Mouse (Mus musculus) left cerebral cortex, adult 11 months (tissue): ENCODE measurements at regions not wholly inside any gene's neighbourhood (a gene's known extent, or its start where the extent isn't known, plus 50 kb on each side); places are given as distances from the start of the nearest gene placed in this dataset.
A peak's percentile ranks its signal among the peaks of the same experiment; 100 is the strongest.

Experiments
- DNase-seq: peaks from one replicate; pipeline ENCODE4 v3.0.0; 2022; ENCODE audit warnings: low spot score

DNA sequence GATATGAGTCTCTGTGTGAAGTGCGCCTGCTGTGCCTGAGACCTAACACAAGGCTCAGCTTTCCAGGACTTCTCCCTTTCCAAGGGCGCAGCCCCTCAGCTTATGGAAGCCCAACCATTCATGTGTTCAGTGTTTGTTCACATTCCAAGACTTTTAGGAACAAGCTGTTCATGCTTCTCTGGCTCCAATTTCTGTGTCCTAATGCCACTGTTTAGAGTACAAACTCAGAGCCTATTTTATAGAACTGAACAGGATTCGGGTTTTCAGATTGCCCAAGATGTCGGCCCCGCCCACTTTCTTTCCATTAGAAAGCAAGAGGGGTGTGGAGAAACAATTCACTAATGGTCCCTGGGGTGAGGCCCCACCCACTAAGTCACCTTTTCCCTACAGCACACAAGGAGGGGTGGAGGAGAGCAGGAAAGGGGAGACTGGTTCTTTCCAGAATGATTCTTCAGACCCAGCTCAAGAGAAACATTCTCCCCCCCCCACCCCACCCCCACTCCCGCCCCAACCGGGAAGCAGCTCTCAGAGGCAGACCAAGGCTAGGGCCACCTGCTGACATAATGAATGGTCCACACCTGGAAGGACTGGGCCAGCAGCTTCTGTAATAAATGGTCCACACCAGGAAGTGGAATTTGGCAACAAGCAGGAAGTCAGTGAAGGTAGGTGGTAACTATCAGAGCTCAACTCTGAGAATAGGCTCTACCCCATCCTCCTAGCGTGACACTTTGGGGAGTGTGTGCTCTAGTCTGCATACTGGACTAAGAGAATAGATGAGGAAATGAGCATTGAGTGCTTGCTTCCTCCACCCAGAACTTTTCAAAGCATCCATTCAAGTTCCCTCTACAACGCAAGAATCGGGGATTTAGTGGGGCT lies 120.2 kb upstream of the Zfp648 start:
- no peak for DNase-seq

DNA sequence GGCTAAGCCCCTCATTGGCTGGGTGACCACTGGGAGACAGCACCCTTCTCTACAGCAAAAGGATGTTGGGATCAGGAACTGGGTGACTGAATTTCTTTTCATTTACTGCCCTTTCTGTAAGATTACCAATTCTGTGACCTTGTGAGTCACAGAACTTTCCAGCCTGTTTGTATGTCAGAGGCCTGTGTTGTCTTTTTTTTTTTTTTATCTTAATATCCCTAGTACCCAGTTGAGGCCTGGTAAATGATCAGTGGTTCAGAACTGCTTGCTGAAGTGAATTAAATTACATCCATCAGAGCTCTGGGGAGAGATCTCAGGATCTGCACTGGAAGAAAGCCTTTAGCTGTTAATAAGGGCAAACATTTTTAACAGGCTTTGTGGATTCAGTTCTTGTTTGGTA lies 114.8 kb upstream of the Zfp648 start:
- DNase-seq: no peak

DNA sequence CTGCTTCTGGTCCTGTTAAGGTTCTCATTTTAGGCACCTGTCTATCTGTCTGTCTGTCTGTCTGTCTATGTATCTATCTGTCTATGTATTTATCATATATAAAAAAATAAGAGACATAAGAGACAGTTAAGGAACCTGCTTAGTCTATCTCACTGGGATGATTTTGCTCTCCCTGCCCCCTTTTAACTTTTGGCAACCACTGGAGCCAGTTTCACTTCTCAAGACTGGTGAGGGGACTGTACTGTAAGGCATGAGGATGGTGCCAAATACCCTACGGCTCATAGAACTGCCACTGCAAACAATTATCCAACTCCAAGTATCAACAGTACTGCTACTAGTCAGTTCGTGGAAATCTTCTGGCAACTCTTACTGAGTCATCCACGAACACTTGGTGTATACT lies 111.2 kb upstream of the Zfp648 start:
- DNase-seq: no peak

DNA sequence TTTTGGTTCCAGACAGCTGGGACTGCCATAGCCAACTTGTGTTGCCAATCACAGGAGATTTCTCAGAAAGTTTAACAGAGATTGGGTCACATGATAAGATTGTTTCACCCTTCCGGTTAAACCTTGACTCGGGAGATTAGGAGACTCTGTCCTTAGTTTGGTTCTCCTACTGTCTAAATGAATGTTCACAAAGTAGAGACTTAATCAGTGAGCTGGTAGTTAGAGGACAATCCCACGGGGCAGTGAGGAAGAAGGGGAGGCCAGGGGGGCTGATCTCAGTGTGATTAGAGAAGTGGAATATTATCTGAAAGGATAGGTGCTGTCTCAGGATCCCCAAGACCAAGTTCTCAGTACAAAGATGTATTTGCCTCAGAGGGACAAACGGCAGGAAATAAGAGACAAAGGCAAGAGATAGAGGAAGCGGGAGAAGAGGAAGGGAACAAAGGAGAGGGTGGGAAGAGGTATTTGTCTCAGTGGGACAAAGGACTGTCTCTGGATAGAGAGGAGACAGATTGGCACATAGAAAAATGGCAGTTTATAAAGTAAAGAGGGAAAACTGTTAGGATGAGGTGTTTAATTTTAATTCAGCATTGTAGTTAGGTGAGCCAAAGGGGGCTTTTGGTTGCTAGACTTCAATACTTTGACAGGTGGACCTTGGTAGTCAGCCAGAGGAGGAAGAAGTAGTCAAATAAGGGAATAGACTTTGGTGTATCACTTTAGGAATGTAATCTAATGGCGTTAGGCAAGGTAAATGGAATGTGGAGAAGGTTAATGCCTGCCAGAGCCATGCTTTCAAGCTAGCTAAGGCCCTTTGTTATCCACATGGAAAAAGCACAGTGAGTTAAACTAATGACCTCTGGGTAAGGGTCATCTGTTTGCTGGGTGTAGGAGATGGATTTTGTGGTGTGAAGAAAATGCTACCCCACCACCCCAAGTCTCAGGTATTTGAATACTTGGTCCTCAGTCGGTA lies 110.2 kb upstream of the Zfp648 start:
- DNase-seq: no peak

DNA sequence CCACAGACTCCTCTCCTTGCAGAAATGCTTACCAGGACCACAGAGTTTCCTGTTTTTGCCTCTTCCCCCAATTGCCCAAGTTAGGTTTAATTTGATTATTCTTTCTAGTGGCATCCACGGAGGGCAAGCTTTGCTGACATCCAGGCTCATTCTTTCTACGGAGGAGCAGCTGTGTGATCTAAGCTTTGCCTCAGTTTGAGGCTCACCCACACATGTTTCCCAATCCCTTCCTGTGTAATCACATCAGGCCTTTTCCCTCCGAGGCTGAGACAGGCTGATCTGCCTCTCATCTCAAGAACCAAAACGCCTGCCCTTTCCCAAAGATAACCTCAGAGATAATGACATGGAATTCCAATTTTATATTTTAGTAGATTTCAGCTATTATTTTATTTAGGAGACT lies 107.4 kb upstream of the Zfp648 start:
- DNase-seq: no peak

DNA sequence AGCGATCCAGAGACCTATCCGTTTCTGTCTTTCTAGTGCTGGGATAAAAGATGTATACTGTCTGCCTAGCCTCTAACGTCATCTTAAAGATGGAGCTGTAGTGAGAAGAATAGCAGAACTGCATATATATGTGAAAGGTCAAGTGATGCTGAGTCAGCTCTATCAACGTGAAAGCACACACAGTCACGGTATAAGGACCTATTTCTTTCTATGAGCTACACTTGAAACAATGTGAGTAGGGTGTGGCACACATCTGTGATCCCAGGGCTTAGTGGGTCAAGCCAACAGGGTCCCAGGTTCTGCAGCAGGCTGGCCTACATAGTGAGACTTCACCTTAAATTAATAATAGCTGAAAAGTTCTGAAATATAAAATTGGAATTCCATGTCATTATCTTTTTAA lies 106.6 kb upstream of the Zfp648 start:
- DNase-seq: no peak

DNA sequence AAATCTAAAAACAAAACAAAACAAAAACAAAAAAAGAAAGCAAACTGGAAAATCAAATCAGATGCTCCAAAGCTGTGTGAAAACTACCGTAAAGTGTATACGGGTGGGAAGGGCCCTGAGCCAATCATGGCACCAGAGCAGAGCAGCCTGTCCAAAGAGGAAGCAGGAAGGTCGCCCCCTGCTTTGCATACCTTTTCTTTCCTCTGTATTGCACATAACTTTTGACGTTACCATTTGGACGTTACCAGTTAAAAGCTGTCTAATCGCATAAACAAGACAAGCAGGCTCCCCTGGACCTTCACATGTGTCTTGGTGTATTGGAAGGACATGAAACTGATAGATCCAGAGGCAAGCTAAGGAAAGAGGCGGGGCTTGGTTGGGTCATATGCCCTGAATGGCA lies 104.9 kb upstream of the Zfp648 start:
- no peak for DNase-seq

DNA sequence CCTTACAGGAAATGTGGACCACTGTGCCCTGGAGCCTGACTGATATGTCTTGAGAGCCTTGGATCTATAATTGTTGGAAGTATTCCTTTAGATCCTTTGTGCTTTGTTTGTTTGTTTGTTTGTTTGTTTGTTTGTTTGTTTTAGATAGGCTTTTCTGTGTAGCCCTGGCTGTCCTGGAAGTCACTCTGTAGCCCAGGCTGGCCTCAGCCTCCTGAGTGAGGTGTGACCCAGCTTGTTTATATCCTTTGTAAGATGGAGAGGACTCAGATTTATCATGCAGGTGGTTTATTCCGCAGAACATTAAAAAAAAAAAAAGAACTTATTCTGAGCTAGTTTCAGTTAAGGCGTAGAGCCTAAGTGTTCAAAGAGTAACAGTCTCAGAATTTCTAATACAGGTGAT lies 104.1 kb upstream of the Zfp648 start:
- DNase-seq: no peak

DNA sequence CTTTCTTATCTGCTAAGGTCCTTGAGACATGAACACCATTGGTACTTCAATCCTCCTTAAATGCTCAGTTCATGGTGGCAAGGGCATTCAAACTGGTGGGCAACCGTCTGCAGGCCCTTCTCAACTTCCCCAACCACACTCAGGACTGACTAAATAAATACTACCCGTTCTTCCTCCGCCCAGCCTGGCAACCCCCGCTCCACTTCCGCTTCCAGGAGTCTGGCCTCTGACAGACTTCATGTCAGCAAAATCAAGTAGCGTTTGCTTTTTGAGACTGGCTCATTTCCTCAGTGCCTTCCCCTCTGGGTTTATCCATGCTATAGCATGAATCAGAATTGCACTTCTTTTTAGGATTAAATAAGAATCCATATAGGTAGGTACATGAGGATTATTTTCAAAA lies 103.3 kb upstream of the Zfp648 start:
- no peak for DNase-seq

DNA sequence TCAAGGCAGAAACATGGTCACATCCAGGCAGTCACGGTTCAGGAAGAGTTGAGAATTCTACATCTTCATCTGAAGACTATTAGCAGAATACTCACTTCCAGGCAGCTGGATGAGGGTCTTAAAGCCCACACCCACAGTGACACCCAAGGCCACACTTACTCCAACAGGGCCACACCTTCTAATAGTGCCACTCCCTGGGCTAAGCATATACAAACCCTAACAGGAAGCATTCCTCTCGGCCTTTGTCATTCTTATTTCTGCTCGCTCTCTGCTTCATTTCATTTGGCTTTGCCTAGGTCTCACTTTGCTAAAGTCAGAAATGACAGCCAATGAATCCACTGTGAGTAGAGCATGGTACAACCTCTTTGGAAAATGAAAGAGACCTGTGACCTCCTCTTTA lies 100.4 kb upstream of the Zfp648 start:
- no peak for DNase-seq

DNA sequence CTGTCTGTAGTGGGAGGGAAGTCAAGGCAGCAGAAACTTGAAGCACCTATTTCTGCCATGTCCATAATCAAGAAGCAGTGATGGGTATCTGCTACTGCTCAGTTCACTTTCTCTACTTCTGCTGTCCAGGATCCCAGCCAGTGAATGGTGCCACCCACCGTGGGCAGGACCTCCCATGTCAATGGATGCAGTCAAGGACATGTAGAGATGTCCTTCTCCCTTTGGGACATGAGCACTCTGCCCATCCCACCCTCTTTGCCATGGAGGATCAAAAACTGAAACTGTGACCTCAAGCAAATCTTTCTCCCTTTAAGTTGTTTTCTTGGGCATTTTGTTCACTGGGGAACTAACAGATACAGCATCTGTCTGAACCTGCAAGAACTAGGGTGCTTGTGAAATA lies 99.6 kb upstream of the Zfp648 start:
- no peak for DNase-seq

DNA sequence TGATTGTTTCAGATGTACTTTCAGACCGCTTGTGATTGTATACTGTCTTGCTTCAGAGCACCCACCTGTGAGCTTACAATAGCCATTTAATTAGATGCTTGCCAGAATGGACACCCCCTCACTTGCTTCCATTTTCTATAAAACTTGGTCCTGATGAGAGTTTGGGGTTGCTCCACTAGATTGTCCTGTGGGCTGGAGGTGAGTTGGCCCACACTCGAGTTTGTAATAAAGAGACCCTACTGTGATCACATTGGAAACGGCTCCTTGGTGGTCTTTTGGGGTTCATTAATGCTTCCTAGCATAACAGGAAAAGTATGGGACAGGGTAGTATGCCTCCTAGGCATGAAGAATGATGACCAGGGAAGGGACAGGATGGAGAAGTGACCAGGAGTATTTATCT lies 98.8 kb upstream of the Zfp648 start:
- DNase-seq: no peak

DNA sequence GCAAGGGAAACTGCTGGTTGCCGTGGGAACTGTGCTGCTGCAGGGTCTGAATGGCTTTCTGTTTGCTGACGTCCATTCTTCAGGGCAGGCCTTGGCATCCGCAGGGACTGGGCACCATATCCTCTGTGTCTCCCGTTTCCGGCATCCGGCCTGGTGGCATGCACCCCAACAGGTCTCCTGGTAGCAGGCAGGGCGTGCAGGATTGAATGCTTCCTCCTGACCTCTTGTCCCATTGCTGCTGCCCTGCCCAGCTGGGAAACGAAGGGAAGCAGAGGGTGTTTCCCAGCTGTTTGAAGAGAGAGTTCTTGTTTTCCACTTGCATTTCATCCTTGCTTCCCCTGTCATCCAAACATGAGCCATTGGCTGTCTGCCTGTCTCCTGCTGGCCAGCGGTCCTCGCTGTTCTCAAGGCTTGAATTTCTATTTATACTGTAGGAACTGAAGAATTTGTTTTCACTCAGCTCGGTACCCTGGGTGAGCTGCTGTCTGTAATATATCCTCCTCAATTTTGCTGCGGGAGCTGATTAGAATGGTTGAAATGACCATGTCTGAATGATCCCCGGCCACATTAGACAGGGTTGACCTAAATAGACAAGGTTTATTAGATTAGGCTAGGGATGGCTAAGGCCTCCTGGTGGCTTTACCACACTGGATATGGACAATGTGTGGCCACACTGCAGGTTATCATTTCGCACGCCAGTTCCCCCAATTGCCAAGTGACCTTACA lies 98.0 kb upstream of the Zfp648 start:
- DNase-seq: peak; percentile 76

DNA sequence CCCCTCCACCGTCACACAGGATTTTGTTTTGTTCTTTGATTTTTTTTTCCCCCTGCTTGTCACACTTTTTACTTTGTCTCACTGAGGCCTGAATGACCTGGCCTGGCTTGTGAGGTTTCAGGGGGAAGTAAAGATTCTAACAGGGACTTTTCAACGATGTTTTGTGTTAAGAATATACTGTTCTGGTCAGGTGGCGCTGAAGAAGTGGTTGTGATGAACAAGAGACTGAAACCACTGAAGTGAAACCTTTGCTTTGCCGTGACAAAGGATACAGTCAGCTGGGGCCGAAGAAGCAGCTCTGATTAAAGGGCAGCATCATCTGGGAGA lies 97.4 kb upstream of the Zfp648 start:
- no peak for DNase-seq

DNA sequence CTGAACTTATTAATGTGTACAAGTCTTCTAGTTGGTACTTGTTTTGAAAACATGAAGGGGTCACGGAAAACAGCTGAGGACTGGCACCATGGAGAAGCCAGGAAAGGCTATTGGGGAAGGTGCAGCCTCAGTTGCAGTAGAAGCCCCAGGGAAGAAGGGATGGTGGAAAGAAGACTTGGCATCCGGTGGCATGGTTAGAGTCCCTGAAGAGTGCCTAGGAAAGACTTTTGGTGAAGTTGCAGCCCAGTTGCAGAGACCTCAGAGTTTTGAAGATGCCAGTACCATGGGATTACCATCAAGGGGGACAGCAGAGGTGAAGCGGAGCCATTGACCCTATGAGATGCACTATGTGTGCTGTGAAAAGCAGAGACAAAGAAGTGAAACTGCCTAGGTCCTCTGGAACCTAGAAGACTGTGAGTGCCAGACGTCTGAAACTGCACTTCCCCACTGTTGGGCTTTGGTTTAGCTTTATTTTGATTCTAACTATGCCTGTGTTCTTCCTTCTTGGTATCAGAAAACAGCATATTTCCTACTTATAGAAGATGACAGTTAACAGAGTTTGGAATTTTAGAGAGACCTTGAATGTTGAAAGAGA lies 96.9 kb upstream of the Zfp648 start:
- DNase-seq: no peak

DNA sequence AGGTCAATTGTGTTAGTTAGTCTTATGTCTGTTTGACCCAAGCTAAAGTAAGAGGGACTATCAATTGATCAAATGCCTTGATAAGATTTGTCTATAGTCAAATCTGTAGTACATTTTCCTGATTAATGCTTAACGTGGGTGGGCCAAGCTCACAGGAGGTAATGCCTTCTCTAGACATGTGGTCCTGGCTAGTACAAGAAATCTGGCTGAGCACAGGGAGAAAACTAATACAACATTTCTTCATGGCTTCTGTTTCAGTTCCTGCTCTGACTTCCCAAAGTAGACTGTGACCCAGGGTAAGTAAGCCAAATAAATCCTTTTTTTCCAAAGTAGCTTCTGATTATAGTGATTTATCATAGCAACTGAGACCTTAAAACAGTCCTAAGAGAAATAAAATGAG lies 96.2 kb upstream of the Zfp648 start:
- no peak for DNase-seq

DNA sequence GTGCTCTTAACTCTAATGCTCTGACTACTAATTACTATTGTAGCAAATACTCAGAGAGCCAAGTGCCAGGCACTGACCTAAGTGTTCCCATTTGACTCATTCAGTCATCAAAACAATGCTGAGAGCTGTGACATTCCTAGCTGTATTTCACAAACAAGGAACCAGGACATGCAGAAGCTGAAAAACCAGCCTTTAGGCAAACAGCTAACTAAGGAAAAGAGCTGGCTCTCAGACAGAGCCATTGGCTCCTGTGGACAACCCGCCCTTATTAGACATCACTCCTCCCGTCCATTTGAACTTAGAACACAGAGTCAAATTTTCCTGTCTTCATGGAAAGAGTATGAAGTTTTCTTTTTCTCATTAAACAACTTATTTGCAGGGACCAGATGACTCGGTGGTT lies 88.5 kb upstream of the Zfp648 start:
- no peak for DNase-seq

DNA sequence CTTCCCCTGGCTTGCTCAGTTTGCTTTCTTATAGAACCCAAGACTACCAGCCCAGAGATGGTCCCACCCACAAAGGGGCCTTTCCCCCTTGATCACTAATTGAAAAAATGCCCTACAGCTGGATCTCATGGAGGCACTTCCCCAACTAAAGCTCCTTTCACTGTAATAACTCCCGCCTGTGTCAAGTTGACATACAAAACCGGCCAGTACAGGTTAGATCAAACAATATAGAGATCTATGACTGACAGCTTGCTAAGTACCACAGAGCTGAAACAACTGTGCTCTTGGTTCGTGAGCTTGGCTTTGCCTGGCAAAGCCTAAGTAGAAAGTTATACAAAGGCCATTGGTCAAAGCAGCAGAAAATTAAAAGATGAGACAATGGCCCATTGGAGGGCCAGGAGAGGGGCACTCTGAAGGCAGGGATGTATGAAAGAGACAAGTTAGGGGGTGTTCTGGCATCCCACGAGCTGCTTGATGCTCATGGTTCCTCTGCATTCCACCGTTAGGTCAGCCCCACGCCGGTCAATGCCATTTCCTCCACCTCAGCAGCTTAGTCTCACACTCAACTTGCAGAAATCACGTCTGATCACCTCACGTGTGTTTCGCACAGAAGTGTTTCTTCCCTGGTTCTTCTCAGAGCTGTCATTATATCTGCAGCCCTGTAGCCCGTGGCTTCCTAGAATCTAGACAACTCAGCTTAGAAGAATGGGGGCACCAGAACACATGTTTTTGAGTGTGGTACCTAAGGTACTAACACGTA lies 87.5 kb upstream of the Zfp648 start:
- DNase-seq: no peak

DNA sequence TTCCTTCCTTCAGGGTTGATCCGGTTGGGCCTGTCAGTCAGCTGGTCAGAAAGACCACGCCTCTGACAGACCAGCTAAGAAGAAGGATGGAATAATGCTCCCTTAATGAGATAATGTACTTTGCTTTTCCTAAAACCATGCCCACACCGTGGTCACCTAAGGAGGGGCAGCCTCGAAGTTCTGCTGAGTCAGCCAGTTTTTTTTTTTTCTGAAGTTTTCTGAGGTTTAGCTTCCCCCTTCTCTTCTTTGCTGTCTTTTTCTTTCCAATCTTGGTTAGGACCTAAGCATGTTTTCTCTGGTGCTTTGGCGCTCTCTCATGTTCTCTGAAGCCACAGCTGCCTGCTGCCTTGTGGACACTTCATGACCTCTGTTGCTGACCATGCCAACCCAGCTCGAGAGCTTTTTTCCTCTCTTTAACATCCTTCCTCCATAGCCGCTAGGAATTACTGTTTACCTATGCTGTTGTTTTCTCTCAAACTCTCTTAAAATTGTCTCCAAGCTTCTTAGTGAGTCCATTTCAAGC lies 84.7 kb upstream of the Zfp648 start:
- DNase-seq: no peak

DNA sequence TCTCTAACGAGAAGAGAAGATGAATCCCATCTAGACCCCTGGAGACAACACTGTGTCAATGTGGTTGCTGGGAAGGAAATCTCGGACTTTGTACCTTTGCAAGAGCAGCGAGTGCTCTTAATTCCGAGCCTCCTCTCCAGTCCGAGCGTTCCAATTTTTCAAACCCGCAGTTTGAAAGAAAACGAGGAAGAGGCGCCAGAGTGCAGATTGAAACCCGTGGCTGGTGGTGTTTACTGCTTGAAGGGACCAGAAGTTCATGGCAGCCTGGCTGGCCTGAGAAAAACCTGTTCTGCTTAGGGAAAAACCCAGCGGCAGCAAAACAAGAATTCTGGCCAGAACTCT lies 83.7 kb upstream of the Zfp648 start:
- DNase-seq: no peak

DNA sequence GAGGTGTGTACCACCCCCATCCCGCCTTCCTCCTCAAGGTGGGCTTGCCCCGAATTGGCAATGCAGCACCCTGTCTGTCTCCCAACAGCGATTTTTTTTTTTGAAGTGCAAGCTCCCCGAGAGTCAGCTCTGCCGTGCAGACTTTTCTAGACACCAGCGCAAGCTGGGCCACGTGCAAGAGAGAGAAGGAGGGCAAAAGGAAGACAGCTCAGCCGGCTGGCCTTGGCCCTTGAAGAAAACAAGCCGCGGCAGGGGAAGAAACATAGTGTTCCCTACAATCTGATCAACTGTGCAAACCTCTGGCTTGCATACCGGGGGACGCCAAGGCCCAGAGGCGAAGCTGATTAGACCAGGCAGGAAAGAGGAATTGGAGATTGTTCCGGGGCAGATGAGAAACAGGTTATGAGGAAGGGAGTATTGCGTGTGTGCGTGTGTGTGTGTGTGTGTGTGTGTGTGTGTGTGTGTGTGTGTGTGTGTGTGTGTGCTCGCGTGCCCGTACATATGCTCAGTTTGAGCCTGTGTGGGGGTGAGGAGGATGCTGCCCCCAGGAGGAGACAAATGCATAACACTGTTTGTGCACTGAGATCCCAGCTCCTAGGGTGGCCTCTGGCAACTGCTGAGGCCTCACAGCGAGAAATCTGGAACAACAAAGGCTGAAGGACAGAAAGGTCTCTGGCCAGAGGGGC lies 83.2 kb upstream of the Zfp648 start:
- DNase-seq: peak; percentile 44
